Mouse (Mus musculus): ENCODE measurements at regions not wholly inside any gene's neighbourhood (a gene's known extent, or its start where the extent isn't known, plus 50 kb on each side); places are given as distances from the start of the nearest gene placed in this dataset.

DNA sequence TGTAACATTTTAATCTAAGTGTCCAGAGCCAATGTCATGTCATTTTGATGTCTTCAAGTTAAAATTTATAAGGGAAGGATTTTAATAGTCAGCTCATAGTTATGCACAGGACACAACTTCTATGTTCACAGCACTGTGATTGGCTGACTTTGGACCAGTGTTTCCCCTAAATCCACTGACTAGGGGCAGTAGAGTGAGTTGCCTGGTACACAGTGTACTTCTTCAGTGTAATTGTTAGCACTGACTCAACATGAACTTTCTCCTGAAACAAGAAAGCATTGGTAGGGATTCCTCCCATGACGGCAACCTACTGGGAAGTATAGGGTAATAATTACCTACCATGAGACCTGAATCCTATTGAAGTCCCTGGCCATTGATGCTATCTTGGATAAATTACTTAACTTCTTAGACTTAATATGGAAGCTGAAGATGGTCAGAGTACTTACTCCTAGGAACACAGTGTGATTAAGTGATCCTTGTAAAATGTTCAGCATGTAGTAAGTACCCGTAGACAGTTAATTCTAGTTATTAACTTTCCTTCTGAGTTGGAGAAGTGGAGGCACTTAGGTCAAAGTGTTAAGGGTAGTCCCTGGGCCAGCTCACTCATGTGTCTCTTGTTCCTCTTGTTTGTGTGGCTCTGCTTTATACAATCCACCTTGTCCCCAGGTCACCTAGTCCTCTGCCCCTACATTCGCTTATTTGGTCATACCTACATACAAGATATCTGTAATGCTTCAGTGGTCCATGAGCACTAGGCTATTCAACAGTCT lies 63.2 kb upstream of the Adgrf1 start:
- ATAC-seq (replicated peaks; ENCODE audit: low FRiP score, low TSS enrichment, poor library complexity, severe bottlenecking) = no peak

- ATAC-seq (replicated peaks; ENCODE audit: low FRiP score, low TSS enrichment, poor library complexity, severe bottlenecking) = no peak
These were observed 60.4 kb upstream of the Adgrf1 start for GRCm38 (mm10) chr17:43209727-43210126.

DNA sequence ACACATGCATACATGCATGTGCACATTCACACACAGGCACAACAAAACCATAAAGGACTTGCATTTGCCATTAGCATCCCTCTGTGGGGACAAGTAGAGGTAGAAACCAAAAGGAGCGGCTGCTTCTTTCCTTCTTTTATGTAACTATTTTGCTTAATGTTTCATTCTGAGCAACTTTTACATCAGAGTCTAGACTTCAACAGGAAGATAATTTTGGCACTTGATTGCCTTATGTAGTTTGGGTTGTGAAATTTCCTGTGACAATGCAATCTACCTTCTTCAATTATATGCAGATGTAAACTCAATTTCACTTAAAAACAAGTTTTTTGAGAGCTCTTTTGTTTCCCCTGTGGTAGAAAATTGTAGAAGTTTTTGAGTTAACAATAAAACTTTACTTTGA lies 56.1 kb upstream of the Adgrf1 start:
- ATAC-seq (replicated peaks; ENCODE audit: low FRiP score, low TSS enrichment, poor library complexity, severe bottlenecking) = no peak

DNA sequence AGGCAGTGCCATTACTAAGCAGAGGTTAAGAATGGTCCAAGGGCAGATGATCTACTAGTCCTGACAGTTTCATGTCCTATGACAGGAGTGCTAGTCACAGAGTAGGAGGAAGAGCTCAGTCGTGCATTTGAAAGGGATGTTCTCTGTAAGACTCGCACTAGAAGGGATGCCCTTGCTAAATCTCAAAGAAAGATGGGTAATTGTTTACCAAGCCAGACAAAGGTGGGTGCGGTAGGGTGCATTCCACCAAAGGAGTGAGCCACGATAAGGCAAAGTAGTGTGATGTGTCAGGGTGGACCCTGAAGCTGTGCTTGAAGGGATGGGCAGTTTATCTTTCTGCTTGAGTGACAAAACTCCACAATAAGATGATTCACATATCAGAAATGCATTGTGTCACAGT lies 50.5 kb upstream of the Adgrf1 start:
- ATAC-seq (replicated peaks; ENCODE audit: low FRiP score, low TSS enrichment, poor library complexity, severe bottlenecking) = no peak

All from megakaryocyte-erythroid progenitor cell, adult 5-6 weeks (primary cell).